Mouse (Mus musculus): Measurements from ENCODE around the gene Rpl29.

Rpl29 gene

GRCm38 (mm10) chr9:106417841-106418625 is 11.2 kb upstream of the Rpl29 start:
- no peak for DNase-seq (ENCODE audit: low read depth in 1 of 2, low spot score in 2 of 2)

GRCm38 (mm10) chr9:106420608-106421007 is 8.6 kb upstream of the Rpl29 start:
- no peak for DNase-seq (ENCODE audit: low read depth in 1 of 2, low spot score in 2 of 2)

- DNase-seq (ENCODE audit: low read depth in 1 of 2, low spot score in 2 of 2), result no peak
Measured at GRCm38 (mm10) chr9:106421033-106421864, 8.0 kb upstream of the Rpl29 start.

GRCm38 (mm10) chr9:106421865-106422160 is 7.4 kb upstream of the Rpl29 start:
- DNase-seq (ENCODE audit: low read depth in 1 of 2, low spot score in 2 of 2), result peak; percentile 42 to 69

GRCm38 (mm10) chr9:106428719-106429220 is 484 bp upstream of the Rpl29 start:
- DNase-seq (ENCODE audit: low read depth in 1 of 2, low spot score in 2 of 2), result no peak

- no peak for DNase-seq (ENCODE audit: low read depth in 1 of 2, low spot score in 2 of 2)
Measured at GRCm38 (mm10) chr9:106430015-106430264, 686 bp downstream of the Rpl29 start.

GRCm38 (mm10) chr9:106433389-106433788 is 4.1 kb downstream of the Rpl29 start:
- DNase-seq (ENCODE audit: low read depth in 1 of 2, low spot score in 2 of 2), result no peak

GRCm38 (mm10) chr9:106436566-106436965 is 7.3 kb downstream of the Rpl29 start:
- no peak for DNase-seq (ENCODE audit: low read depth in 1 of 2, low spot score in 2 of 2)

- no peak for DNase-seq (ENCODE audit: low read depth in 1 of 2, low spot score in 2 of 2)
Measured at GRCm38 (mm10) chr9:106442680-106443079, 13.4 kb downstream of the Rpl29 start.

GRCm38 (mm10) chr9:106444836-106445235 is 15.6 kb downstream of the Rpl29 start:
- no peak for DNase-seq (ENCODE audit: low read depth in 1 of 2, low spot score in 2 of 2)

GRCm38 (mm10) chr9:106447348-106447747 is 18.1 kb downstream of the Rpl29 start, which contains the start of the genes Abhd14b and Abhd14a:
TSS of gene Abhd14b (plus strand) at chr9:106447459.
TSS of gene Abhd14a (minus strand) at chr9:106447678.
- peak; percentile 57 to 68 for DNase-seq (ENCODE audit: low read depth in 1 of 2, low spot score in 2 of 2)

GRCm38 (mm10) chr9:106447951-106448350 is 18.7 kb downstream of the Rpl29 start:
- DNase-seq (ENCODE audit: low read depth in 1 of 2, low spot score in 2 of 2), result no peak

- no peak for DNase-seq (ENCODE audit: low read depth in 1 of 2, low spot score in 2 of 2)
Measured at GRCm38 (mm10) chr9:106448498-106449031, 19.3 kb downstream of the Rpl29 start.

- DNase-seq (ENCODE audit: low read depth in 1 of 2, low spot score in 2 of 2), result no peak
Measured at GRCm38 (mm10) chr9:106449947-106450346, 20.7 kb downstream of the Rpl29 start.

GRCm38 (mm10) chr9:106450661-106451060 is 21.4 kb downstream of the Rpl29 start:
- DNase-seq (ENCODE audit: low read depth in 1 of 2, low spot score in 2 of 2), result no peak

GRCm38 (mm10) chr9:106451298-106451697 is 22.0 kb downstream of the Rpl29 start:
- no peak for DNase-seq (ENCODE audit: low read depth in 1 of 2, low spot score in 2 of 2)

- DNase-seq (ENCODE audit: low read depth in 1 of 2, low spot score in 2 of 2), result no peak
Measured at GRCm38 (mm10) chr9:106451899-106452298, 22.6 kb downstream of the Rpl29 start.

- no peak for DNase-seq (ENCODE audit: low read depth in 1 of 2, low spot score in 2 of 2)
Measured at GRCm38 (mm10) chr9:106452351-106452750, 23.1 kb downstream of the Rpl29 start.

GRCm38 (mm10) chr9:106452821-106453220 is 23.6 kb downstream of the Rpl29 start:
- no peak for DNase-seq (ENCODE audit: low read depth in 1 of 2, low spot score in 2 of 2)

GRCm38 (mm10) chr9:106453271-106454070 is 24.2 kb downstream of the Rpl29 start, which contains the start of gene Pcbp4:
TSS of gene Pcbp4 (plus strand) at chr9:106453291.
- no peak for DNase-seq (ENCODE audit: low read depth in 1 of 2, low spot score in 2 of 2)

- no peak for DNase-seq (ENCODE audit: low read depth in 1 of 2, low spot score in 2 of 2)
Measured at GRCm38 (mm10) chr9:106454071-106454761, 25.0 kb downstream of the Rpl29 start.

Data from monocyte, adult 2 months (primary cell).